Mouse (Mus musculus): ENCODE measurements around the gene Gm960. TPM values are rescaled to one million over a fixed set of nuclear protein-coding genes. Genes with fewer than 3 reads are reported as not detected.

Gene Gm960
- polyA plus RNA-seq (2012; rRNA removed) (0.01 and 0.20 TPM in 2 replicates), polyA plus RNA-seq (2014; fragmentation: Nextera tagmentation; extraction: Ambion mirVana) (0.75 TPM in 1 of 2 replicates, not detected in the other)

GRCm38 (mm10) chr19:4698205-4698677, at the start of gene Gm960:
Gm960 (minus strand) TSS chr19:4698668.
- peak within 1 kb of the TSS; percentile 18 to 46 for H3K4me3 ChIP-seq (ENCODE audit: insufficient read depth in 1 of 2, low read depth in 2 of 2, low read length in 2 of 2)
- H3K9me3 ChIP-seq (ENCODE audit: control insufficient read depth, low read length): no peaks in the 10 kb centered on the region
- no peak for DNase-seq (ENCODE audit: low read depth in 3 of 3, low spot score in 3 of 3)
- 4% methylated on average over 40 of the region's 40 CpGs for WGBS (ENCODE audit: insufficient replicate concordance)
- peak within 1 kb of the TSS; percentile 55 for H3K4me2 ChIP-seq (ENCODE audit: low read depth)
- no peak within 1 kb of the TSS for H3K27ac ChIP-seq
- H3K4me1 ChIP-seq (replicated peaks; ENCODE audit: control insufficient read depth in 2 of 2, insufficient read depth in 2 of 2, low read length in 1 of 2): no peaks in the 10 kb centered on the region
- ATAC-seq (ENCODE audit: insufficient read depth): no peak
- peaks cover 24% of the 10 kb centered on the region for H3K27me3 ChIP-seq (ENCODE audit: control insufficient read depth, insufficient read depth, low read length)
- TF ChIP-seq CTCF (IDR thresholded peaks at IDR 0.05; ENCODE audit: low read depth): no peak
- TF ChIP-seq EP300 (IDR thresholded peaks at IDR 0.05; ENCODE audit: low read depth): no peak
- no peaks in the 10 kb centered on the region for H3K36me3 ChIP-seq (replicated peaks; ENCODE audit: control insufficient read depth, insufficient read depth, low read depth)
- H3K9ac ChIP-seq (replicated peaks): no peak within 1 kb of the TSS

DNA sequence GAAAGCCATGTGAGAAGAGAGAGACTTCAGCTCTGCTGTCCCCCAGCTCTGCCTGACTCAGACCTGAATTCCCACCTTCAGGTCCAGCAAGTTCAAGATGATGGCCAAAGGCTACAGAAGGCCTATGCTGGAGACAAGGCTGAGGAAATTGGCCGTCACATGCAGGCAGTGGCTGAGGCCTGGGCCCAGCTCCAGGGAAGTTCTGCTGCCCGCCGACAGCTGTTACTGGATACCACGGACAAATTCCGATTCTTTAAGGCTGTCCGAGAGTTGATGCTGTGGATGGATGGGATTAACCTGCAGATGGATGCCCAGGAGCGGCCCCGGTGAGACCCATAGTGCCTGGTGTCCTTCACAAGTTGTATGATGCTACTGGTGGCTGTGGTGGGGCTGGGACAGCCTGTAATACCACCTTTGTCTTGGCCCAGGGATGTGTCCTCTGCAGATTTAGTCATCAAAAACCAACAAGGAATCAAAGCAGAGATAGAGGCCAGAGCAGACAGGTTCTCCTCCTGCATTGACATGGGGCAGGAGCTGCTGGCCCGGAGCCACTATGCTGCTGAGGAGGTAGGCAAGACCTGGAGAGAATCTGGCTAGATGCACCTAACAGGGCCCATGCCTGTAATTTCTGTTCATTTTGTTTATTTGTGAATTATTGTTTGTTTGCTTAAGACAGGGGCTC, 49.3 kb upstream of the Gm960 start:
- TF ChIP-seq EP300 (IDR thresholded peaks at IDR 0.05; ENCODE audit: low read depth) (no peak), CTCF (IDR thresholded peaks at IDR 0.05; ENCODE audit: low read depth) (no peak)
- no peak for ATAC-seq (ENCODE audit: insufficient read depth)

GRCm38 (mm10) chr19:4746611-4747010, 48.1 kb upstream of the Gm960 start:
- Histone ChIP-seq H3K36me3 (replicated peaks; ENCODE audit: control insufficient read depth, insufficient read depth, low read depth) (no peaks in the 10 kb centered on the region), H3K9ac (replicated peaks) (no peak overlapping the region), H3K27me3 (ENCODE audit: control insufficient read depth, insufficient read depth, low read length) (no peaks in the 10 kb centered on the region), H3K4me3 (ENCODE audit: insufficient read depth in 1 of 2, low read depth in 2 of 2, low read length in 2 of 2) (no peak overlapping the region), H3K9me3 (ENCODE audit: control insufficient read depth, low read length) (no peaks in the 10 kb centered on the region), H3K4me2 (ENCODE audit: low read depth) (no peak overlapping the region), H3K27ac (no peak overlapping the region), H3K4me1 (replicated peaks; ENCODE audit: control insufficient read depth in 2 of 2, insufficient read depth in 2 of 2, low read length in 1 of 2) (no peaks in the 10 kb centered on the region)
- TF ChIP-seq CTCF (IDR thresholded peaks at IDR 0.05; ENCODE audit: low read depth) (no peak), EP300 (IDR thresholded peaks at IDR 0.05; ENCODE audit: low read depth) (no peak)
- 73% methylated on average over 14 of the region's 14 CpGs for WGBS (ENCODE audit: insufficient replicate concordance)
- DNase-seq (ENCODE audit: low read depth in 3 of 3, low spot score in 3 of 3) (no peak), ATAC-seq (ENCODE audit: insufficient read depth) (no peak)

More for the DNA sequence above, 49.3 kb upstream of the Gm960 start:
- Histone ChIP-seq H3K27ac (no peak overlapping the region), H3K4me1 (replicated peaks; ENCODE audit: control insufficient read depth in 2 of 2, insufficient read depth in 2 of 2, low read length in 1 of 2) (no peaks in the 10 kb centered on the region), H3K27me3 (ENCODE audit: control insufficient read depth, insufficient read depth, low read length) (no peaks in the 10 kb centered on the region), H3K36me3 (replicated peaks; ENCODE audit: control insufficient read depth, insufficient read depth, low read depth) (no peaks in the 10 kb centered on the region), H3K9me3 (ENCODE audit: control insufficient read depth, low read length) (no peaks in the 10 kb centered on the region), H3K4me2 (ENCODE audit: low read depth) (no peak overlapping the region), H3K9ac (replicated peaks) (no peak overlapping the region), H3K4me3 (ENCODE audit: insufficient read depth in 1 of 2, low read depth in 2 of 2, low read length in 2 of 2) (no peak overlapping the region)
- no peak for DNase-seq (ENCODE audit: low read depth in 3 of 3, low spot score in 3 of 3)
- 67% methylated on average over 9 of the region's 9 CpGs for WGBS (ENCODE audit: insufficient replicate concordance)

GRCm38 (mm10) chr19:4745681-4746080, 47.2 kb upstream of the Gm960 start:
- H3K9me3 ChIP-seq (ENCODE audit: control insufficient read depth, low read length): no peaks in the 10 kb centered on the region
- H3K4me1 ChIP-seq (replicated peaks; ENCODE audit: control insufficient read depth in 2 of 2, insufficient read depth in 2 of 2, low read length in 1 of 2): no peaks in the 10 kb centered on the region
- ATAC-seq (ENCODE audit: insufficient read depth): no peak
- H3K27ac ChIP-seq: no peak overlapping the region
- DNase-seq (ENCODE audit: low read depth in 3 of 3, low spot score in 3 of 3): no peak
- no peaks in the 10 kb centered on the region for H3K36me3 ChIP-seq (replicated peaks; ENCODE audit: control insufficient read depth, insufficient read depth, low read depth)
- 78% methylated on average over 10 of the region's 10 CpGs for WGBS (ENCODE audit: insufficient replicate concordance)
- no peak overlapping the region for H3K9ac ChIP-seq (replicated peaks)
- H3K4me3 ChIP-seq (ENCODE audit: insufficient read depth in 1 of 2, low read depth in 2 of 2, low read length in 2 of 2): no peak overlapping the region
- H3K4me2 ChIP-seq (ENCODE audit: low read depth): no peak overlapping the region
- H3K27me3 ChIP-seq (ENCODE audit: control insufficient read depth, insufficient read depth, low read length): no peaks in the 10 kb centered on the region
- TF ChIP-seq EP300 (IDR thresholded peaks at IDR 0.05; ENCODE audit: low read depth): no peak
- no peak for TF ChIP-seq CTCF (IDR thresholded peaks at IDR 0.05; ENCODE audit: low read depth)

DNA sequence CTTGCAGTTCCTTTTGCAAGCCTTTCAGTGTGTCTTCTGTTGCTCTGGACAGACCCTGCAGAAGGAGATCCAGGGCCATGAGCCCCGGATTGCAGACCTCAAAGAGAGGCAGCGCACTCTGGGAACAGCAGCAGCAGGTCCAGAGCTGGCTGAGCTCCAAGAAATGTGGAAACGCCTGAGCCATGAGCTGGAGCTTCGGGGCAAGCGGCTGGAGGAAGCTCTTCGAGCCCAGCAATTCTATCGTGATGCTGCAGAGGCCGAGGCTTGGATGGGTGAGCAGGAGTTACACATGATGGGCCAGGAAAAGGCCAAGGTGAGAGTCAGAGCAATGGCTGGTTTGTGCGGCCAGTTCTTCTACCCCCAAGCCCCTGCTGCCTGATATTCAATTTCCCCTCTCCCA, 46.6 kb upstream of the Gm960 start:
- 61% methylated on average over 9 of the region's 9 CpGs for WGBS (ENCODE audit: insufficient replicate concordance)

More for the DNA sequence above, 46.6 kb upstream of the Gm960 start:
- Histone ChIP-seq H3K27ac (no peak overlapping the region), H3K36me3 (replicated peaks; ENCODE audit: control insufficient read depth, insufficient read depth, low read depth) (no peaks in the 10 kb centered on the region), H3K4me1 (replicated peaks; ENCODE audit: control insufficient read depth in 2 of 2, insufficient read depth in 2 of 2, low read length in 1 of 2) (no peaks in the 10 kb centered on the region), H3K27me3 (ENCODE audit: control insufficient read depth, insufficient read depth, low read length) (no peaks in the 10 kb centered on the region), H3K9me3 (ENCODE audit: control insufficient read depth, low read length) (no peaks in the 10 kb centered on the region), H3K4me2 (ENCODE audit: low read depth) (no peak overlapping the region), H3K9ac (replicated peaks) (no peak overlapping the region), H3K4me3 (ENCODE audit: insufficient read depth in 1 of 2, low read depth in 2 of 2, low read length in 2 of 2) (no peak overlapping the region)
- TF ChIP-seq CTCF (IDR thresholded peaks at IDR 0.05; ENCODE audit: low read depth) (no peak), EP300 (IDR thresholded peaks at IDR 0.05; ENCODE audit: low read depth) (no peak)
- DNase-seq (ENCODE audit: low read depth in 3 of 3, low spot score in 3 of 3) (no peak), ATAC-seq (ENCODE audit: insufficient read depth) (no peak)

Data from liver, embryonic 14.5 days (tissue).